16 mouse cellular contexts compared by ENCODE assay signal in the genomic region with DNA sequence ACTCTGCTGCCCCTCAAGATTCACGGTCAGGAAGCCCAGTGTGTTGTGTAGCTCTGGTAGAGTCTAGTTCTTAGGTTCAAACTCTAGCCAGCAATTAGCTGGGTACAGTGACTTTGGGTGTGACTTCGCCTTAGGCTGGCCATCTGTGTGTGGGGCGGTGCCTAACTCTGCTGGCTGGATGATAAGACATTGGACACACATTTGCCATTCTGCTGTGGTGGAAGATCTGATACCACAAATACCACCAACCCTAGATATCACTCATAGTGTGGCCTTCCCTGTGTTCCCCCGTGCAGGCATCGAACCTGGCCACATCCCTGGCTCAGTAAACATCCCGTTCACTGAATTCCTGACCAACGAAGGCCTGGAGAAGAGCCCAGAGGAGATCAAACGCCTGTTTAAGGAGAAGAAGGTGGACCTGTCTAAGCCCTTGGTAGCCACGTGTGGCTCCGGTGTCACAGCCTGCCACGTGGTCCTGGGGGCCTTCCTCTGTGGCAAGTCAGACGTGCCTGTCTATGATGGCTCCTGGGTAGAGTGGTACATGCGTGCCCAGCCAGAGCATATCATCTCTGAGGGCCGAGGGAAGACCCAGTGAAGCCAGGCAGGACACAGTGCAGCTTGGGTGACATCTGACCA. TPM values are rescaled to one million over a fixed set of nuclear protein-coding genes. Genes with fewer than 3 reads are reported as not detected.
DNase-seq lines count a peak whose midpoint lies in the region; ATAC-seq and TF ChIP-seq lines count a peak whose summit lies in the region.
"Had no signal": no experiment of that assay in that cellular context is flagged by ENCODE, and none has a peak within 500 bp of the region (broad histone marks: within the 10 kb centered on the region; RNA-seq: fewer than 3 reads in every experiment).

No protein-coding gene starts in this region.

- 29% methylated on average over 14 of the region's 14 CpGs for WGBS in liver, embryonic 16.5 days (ENCODE audit: insufficient replicate concordance)

- peak overlapping the region; percentile 86 for H3K27ac ChIP-seq in gastrocnemius, adult 2 months
- peak overlapping the region; percentile 97 for H3K27ac ChIP-seq in liver, embryonic 16.5 days (ENCODE audit: low read length)
- H3K27ac ChIP-seq: embryonic facial prominence, embryonic 12.5 days had no signal

- H3K9me3 ChIP-seq in liver, embryonic 16.5 days (replicated peaks; ENCODE audit: control insufficient read depth, low read length) = no peaks in the 10 kb centered on the region
- H3K9me3 ChIP-seq: embryonic facial prominence, embryonic 12.5 days had no signal

- DNase-seq in gastrocnemius, adult 2 months = peak; percentile 28
- no peak for DNase-seq in gastrocnemius, postnatal 10 days
- peak; percentile 64 for DNase-seq in spleen, adult 12 weeks (ENCODE audit: low spot score)
- DNase-seq in spleen, adult 18-20 months = no peak
- DNase-seq in urinary bladder, adult 18-20 months (ENCODE audit: low spot score in 2 of 2) = no peak
- DNase-seq in urinary bladder, postnatal 25 days (ENCODE audit: low spot score) = no peak
- no peak for DNase-seq in right cerebral cortex, postnatal 14 days
- DNase-seq: adrenal gland, adult 8-10 months; cerebellum, adult 9-10 months; lung, postnatal 10 days had no signal

- H3K9ac ChIP-seq in liver, embryonic 16.5 days (ENCODE audit: low read depth, low read length) = peak overlapping the region; percentile 62
- H3K9ac ChIP-seq: embryonic facial prominence, embryonic 12.5 days had no signal

- peaks cover 76% of the 10 kb centered on the region for H3K4me1 ChIP-seq in liver, embryonic 16.5 days (ENCODE audit: control insufficient read depth, low read depth, low read length)

- H3K27me3 ChIP-seq in liver, embryonic 16.5 days (ENCODE audit: control insufficient read depth, insufficient read depth, low read depth, low read length) = no peaks in the 10 kb centered on the region

- peaks cover 7% of the 10 kb centered on the region for H3K36me3 ChIP-seq in liver, embryonic 16.5 days (ENCODE audit: control insufficient read depth, insufficient read depth)
- H3K36me3 ChIP-seq: embryonic facial prominence, embryonic 12.5 days had no signal

- H3K4me3 ChIP-seq in gastrocnemius, adult 2 months = no peak overlapping the region
- peak overlapping the region; percentile 38 for H3K4me3 ChIP-seq in liver, embryonic 16.5 days (ENCODE audit: low read depth, low read length)
- H3K4me3 ChIP-seq: embryonic facial prominence, embryonic 12.5 days had no signal

- peak; percentile 91 for ATAC-seq in liver, embryonic 16.5 days (ENCODE audit: low read depth)

- intact Hi-C loops in gastrocnemius, adult 2 months (cut with DNase I) = no loop called here

- TF ChIP-seq CTCF in gastrocnemius, adult 2 months (IDR thresholded peaks at IDR 0.05) = no peak

- peak overlapping the region; percentile 71 for H3K4me2 ChIP-seq in liver, embryonic 16.5 days (ENCODE audit: low read depth, low read length)
- H3K4me2 ChIP-seq: embryonic facial prominence, embryonic 12.5 days had no signal

RNA-seq across cellular contexts. Expression of gene Mpst, which starts 7.0 kb away (rescaled TPM):
- 10 to 100 TPM; 61.9 to 66.9 TPM for total RNA-seq in gastrocnemius, adult 2 months (2021)
- total RNA-seq in gastrocnemius, postnatal 10 days (2021) = 10 to 100 TPM; 34.6 to 40.5 TPM
- 5.9 and 7.5 TPM in 2 replicates for polyA plus RNA-seq in liver, embryonic 16.5 days (2015; fragmentation: Nextera tagmentation; extraction: Ambion mirVana)

RNA-seq across cellular contexts. Expression of gene Tst, which starts 7.5 kb away (rescaled TPM):
- total RNA-seq in gastrocnemius, adult 2 months (2021) = 10 to 100 TPM; 18.2 to 18.8 TPM
- total RNA-seq in gastrocnemius, postnatal 10 days (2021) = 10 to 100 TPM; 18.0 to 23.3 TPM
- 240 and 265 TPM in 2 replicates for polyA plus RNA-seq in liver, embryonic 16.5 days (2015; fragmentation: Nextera tagmentation; extraction: Ambion mirVana)

RNA-seq across cellular contexts. Expression of gene Kctd17, which starts 15.2 kb away (rescaled TPM):
- total RNA-seq in gastrocnemius, adult 2 months (2021) = 10 to 100 TPM in 1 of 2 experiments, 1 to 10 TPM in 1; 8.9 to 17.2 TPM
- total RNA-seq in gastrocnemius, postnatal 10 days (2021) = 10 to 100 TPM; 48.7 to 62.2 TPM
- 3.6 and 4.9 TPM in 2 replicates for polyA plus RNA-seq in liver, embryonic 16.5 days (2015; fragmentation: Nextera tagmentation; extraction: Ambion mirVana)

RNA-seq across cellular contexts. Expression of gene Tex33, which starts 17.5 kb away (rescaled TPM):
- total RNA-seq in gastrocnemius, adult 2 months (2021) = not detected
- not detected for total RNA-seq in gastrocnemius, postnatal 10 days (2021)
- polyA plus RNA-seq in liver, embryonic 16.5 days (2015; fragmentation: Nextera tagmentation; extraction: Ambion mirVana) = 0.13 TPM in 1 of 2 replicates, not detected in the other
- total RNA-seq: left cerebral cortex, postnatal 14 days had no signal
- polyA plus RNA-seq: embryonic facial prominence, embryonic 12.5 days; heart, embryonic 16.5 days; intestine, embryonic 14.5 days; large intestine, adult 2 months had no signal

RNA-seq across cellular contexts. Expression of gene Tmprss6, which starts 55.2 kb away (rescaled TPM):
- total RNA-seq in gastrocnemius, adult 2 months (2021) = not detected
- total RNA-seq in gastrocnemius, postnatal 10 days (2021) = under 1 TPM in 1 of 2 experiments, not detected in 1; 0.38 TPM
- 29.6 and 33.7 TPM in 2 replicates for polyA plus RNA-seq in liver, embryonic 16.5 days (2015; fragmentation: Nextera tagmentation; extraction: Ambion mirVana)
- total RNA-seq: left cerebral cortex, postnatal 14 days had no signal

Comparison
In these comparisons a context has a peak if more than half of its experiments do, and no peak if none do; other contexts are left out.
1. DNase-seq: peak in gastrocnemius, adult 2 months (single experiment) and spleen, adult 12 weeks (single experiment); none in gastrocnemius, postnatal 10 days (single experiment), spleen, adult 18-20 months (0 of 2), urinary bladder, adult 18-20 months (0 of 2), urinary bladder, postnatal 25 days (single experiment) and right cerebral cortex, postnatal 14 days (single experiment).